Mouse (Mus musculus) small intestine, adult 2 months (tissue): ENCODE results near the gene Rpl9.

Experiments
- CTCF ChIP-seq: fragments of 200-500 bp; IDR thresholded peaks from 2 replicates; pipeline ENCODE4 v1.5.1; 2012; ENCODE audit warnings: low read depth, mild to moderate bottlenecking, control low read depth, inconsistent platforms, low read length, moderate library complexity, mixed read lengths; ENCODE audit not compliant: insufficient replicate concordance, insufficient read length; ENCODE audit errors: extremely low read depth
- POLR2A ChIP-seq: fragments of 200-500 bp; IDR thresholded peaks from 2 replicates; pipeline ENCODE4 v1.6.1; 2012; ENCODE audit warnings: low read depth, mild to moderate bottlenecking, control low read depth, inconsistent platforms, low read length, moderate library complexity

DNA sequence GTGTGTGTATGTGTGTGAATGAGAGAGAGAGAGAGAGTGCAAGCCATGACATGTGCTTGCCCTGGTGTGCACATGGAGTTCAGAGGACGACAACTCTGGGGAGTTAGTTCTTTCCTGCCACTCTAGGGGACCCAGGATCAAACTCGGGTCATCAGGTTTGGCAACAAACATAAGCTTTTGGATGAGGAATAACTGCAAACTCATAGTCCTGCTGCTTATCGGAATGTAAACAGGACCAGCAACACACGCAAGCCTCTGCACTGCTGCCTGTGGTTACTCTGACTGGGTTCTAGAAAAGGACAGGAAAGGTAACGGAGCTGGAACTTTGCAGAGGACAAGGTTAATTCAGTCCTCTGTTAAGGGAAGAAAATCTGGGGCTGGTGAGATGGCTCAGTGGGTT is 34.0 kb upstream of the Rpl9 start:
- no peak for TF ChIP-seq CTCF
- no peak for TF ChIP-seq POLR2A
